Mouse (Mus musculus) MEL-GATA-1-ER (cell line): ENCODE results near the gene Zfp750.
A peak's percentile ranks its signal among the peaks of the same experiment; 100 is the strongest.

ENCODE experiments used
- DNase-seq: peaks from one replicate; pipeline ENCODE4 v3.0.0-alpha.2; 2012; ENCODE audit warnings: low read depth; ENCODE audit errors: extremely low read depth

The Zfp750 gene

GRCm38 (mm10) chr11:121519131-121519530 is at the start of gene Zfp750:
Gene Zfp750 (minus strand): TSS chr11:121519333.
- no peak for DNase-seq

- no peak for DNase-seq
Observed at GRCm38 (mm10) chr11:121564265-121564664, 45.1 kb upstream of the Zfp750 start.

GRCm38 (mm10) chr11:121563312-121563711 is 44.2 kb upstream of the Zfp750 start:
- no peak for DNase-seq

GRCm38 (mm10) chr11:121560294-121560663 is 41.1 kb upstream of the Zfp750 start:
- peak; percentile 68 for DNase-seq

GRCm38 (mm10) chr11:121559527-121560293 is 40.6 kb upstream of the Zfp750 start:
- DNase-seq: peak; percentile 92

- no peak for DNase-seq
Observed at GRCm38 (mm10) chr11:121558522-121558921, 39.4 kb upstream of the Zfp750 start.

GRCm38 (mm10) chr11:121557946-121558345 is 38.8 kb upstream of the Zfp750 start:
- DNase-seq: no peak

GRCm38 (mm10) chr11:121556727-121557126 is 37.6 kb upstream of the Zfp750 start:
- no peak for DNase-seq

- no peak for DNase-seq
Observed at GRCm38 (mm10) chr11:121553458-121553857, 34.3 kb upstream of the Zfp750 start.

GRCm38 (mm10) chr11:121552846-121553457 is 33.8 kb upstream of the Zfp750 start:
- no peak for DNase-seq

GRCm38 (mm10) chr11:121552167-121552566 is 33.0 kb upstream of the Zfp750 start:
- no peak for DNase-seq

- DNase-seq: no peak
Observed at GRCm38 (mm10) chr11:121551206-121551799, 32.2 kb upstream of the Zfp750 start.

- DNase-seq: no peak
Observed at GRCm38 (mm10) chr11:121549843-121550647, 30.9 kb upstream of the Zfp750 start.

GRCm38 (mm10) chr11:121548996-121549842 is 30.1 kb upstream of the Zfp750 start:
- DNase-seq: peak; percentile 47

- no peak for DNase-seq
Observed at GRCm38 (mm10) chr11:121547925-121548324, 28.8 kb upstream of the Zfp750 start.

GRCm38 (mm10) chr11:121547234-121547633 is 28.1 kb upstream of the Zfp750 start:
- no peak for DNase-seq

GRCm38 (mm10) chr11:121545398-121546034 is 26.4 kb upstream of the Zfp750 start:
- no peak for DNase-seq

- DNase-seq: no peak
Observed at GRCm38 (mm10) chr11:121544755-121545397, 25.7 kb upstream of the Zfp750 start.

- no peak for DNase-seq
Observed at GRCm38 (mm10) chr11:121543922-121544321, 24.8 kb upstream of the Zfp750 start.
